Mouse (Mus musculus) frontal cortex, postnatal 36 days (tissue): ENCODE measurements around the gene Epop.
"Not testable (repeated sequence)": the region's sequence is repeated elsewhere in the genome, so short reads cannot be mapped to it uniquely, and the experiment has no call there.

ENCODE experiments used
- DNase-seq, 2 experiments: peaks; one replicate each; pipeline ENCODE4 v3.0.0; 2022; ENCODE audit warnings: low spot score in 2 of 2

The Epop gene

DNA sequence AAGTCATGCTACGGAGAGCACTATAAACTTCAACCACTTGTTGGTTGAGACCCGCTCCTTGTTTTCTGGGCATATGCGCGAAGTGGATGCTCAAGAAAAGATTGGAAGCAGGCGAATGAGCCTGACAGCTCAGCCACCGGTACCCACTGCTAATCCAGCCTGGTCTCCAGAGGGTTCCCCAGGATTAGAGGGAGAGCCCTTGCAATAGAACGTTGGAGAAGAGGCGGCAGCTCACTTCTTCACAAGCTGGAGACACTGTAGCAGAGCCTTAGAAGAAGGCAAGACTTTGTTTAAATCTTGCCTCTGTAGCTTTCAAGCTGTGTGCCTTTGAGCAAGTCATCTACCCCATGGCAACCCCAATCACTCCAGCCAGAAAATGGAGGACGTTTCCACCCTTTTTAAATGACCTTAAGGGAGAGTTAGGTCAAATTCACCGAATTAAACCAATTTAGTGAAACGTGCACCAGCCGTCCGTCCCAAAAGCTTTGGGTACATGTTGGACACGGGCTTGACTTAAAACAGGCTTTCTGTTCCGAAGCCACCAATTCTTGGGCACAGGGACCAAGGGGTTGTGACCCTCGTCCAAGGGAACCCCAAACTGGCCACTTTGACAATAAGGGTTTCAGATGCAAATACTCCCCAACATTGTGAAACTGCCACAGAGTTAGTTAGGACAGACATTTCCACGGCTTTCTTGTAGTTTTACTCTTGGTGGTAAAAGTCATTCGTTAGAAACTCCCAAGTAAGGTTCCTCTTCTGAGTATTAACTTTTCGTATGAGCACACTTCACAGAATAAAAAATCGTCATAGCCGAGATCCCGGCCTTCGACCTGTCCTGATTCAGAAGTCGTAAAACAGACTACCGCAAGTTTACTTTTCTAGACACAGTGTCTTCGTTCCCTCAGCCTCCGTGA is 31.5 kb upstream of the Epop start:
- DNase-seq = no peak

DNA sequence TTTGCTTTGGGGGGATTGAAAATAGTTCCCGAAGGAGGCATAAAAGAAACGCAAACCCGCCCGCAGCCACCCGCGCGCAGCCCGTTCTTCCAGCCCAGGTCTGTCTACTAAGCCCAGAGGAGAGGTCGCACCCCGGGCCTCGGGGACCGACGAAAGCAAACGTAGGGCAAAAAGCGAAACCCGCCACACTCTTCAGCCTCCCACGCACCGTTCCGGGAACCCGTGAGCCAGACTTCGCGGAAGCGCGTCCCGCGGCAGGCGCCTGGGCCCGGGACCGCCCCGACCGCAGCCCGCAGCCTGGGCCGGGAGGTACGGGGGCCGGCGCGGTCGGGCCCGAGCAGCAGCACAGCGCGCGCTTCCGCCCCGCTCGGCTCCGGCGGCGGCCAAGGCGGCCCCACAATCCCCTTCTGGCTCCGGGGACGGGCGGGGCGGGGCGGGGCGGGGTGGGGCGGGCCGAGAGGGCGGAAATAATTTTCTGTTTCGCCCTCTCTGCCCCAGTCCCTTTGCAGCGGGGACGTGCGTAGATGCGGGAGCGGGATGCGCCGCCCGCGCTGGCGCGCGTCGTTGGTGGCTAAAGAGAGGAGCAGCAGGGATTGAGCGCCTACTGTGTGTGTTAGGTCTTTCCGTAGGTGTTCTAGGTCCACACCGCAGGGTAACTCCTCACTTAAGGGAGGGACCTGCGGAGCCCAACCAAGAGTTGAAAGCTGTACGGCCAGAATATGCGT is 30.6 kb upstream of the Epop start:
- peak; percentile 70 to 77 for DNase-seq

GRCm38 (mm10) chr11:97659267-97659989 is 29.9 kb upstream of the Epop start:
- DNase-seq = no peak

DNA sequence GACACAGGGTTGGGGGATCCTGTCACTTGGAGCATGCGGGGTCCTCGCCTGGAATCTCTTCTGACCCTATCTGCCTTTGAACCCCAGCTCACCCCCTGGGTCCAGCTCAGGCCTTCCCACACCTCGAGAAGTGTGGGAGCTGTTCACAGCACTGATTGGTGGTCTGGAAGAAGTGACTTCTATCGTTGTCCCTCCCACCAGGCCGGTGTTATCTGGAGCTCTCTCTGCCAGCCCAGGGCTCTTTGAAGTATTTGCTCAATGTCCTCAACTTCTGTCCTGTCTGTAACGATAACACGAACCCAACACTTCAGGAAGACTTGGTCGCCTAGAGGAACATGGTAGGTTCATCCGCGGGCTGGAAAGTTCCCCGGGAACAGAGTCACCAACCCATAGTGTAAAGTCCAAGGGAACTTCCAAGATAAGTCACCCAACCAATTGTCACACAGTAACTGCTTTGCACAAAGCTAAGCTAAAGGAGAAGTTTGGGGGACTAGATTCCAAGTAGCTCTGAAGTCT is 29.3 kb upstream of the Epop start:
- no peak for DNase-seq

GRCm38 (mm10) chr11:97657967-97658366 is 28.5 kb upstream of the Epop start:
- DNase-seq = not testable (repeated sequence)

- DNase-seq = no peak
Measured at GRCm38 (mm10) chr11:97657184-97657945, 27.9 kb upstream of the Epop start.

DNA sequence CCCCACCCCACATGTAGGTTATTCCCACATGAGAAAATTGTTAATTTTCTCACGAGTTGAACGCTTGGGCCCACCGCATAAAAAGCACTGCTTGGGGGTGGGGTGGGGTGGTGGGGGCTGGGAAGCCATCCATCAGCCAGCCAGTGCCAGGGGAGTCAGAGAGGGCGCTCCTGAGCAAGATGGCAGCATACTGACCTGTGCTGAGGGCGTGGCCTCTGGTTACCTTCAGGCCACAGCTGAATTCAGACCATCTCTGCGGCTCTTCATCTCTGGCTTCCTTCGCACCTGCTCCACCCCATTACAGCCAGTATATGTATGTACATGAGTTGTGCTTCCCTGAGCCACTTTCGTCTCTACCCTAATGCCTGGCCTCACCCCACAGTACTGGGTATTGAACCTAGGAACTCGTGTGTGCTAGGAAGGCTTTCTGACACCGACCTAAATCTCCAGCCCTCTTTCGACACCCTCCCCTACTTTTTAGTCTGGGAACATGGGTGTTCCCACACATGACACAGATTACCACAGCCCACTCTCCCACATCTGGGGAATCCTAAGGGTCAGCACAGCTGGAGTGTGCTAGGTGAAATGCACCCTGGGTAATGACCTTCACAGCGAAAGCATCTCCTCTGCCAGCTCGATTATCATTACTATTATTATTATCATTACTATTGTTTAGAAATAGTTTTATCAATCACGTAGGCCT is 26.9 kb upstream of the Epop start:
- DNase-seq = no peak

DNA sequence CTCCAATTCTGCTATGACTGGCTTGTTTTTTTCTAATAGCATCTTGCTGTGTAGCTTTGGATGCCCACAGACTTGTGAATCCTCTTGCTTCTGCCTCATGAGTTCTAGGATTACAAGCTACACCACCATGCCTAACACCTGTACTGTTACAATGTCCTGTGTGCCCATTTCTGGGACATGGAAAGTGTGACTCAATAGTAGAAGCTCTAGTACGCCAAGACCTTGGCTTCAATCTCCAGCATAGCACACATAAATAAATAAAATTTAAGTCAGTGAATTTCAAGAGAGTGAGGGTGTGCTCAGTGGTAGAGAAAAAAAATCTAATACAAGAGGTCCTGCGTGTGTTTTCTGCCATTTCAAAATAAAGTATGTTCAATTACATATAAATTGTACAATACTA is 24.7 kb upstream of the Epop start:
- no peak for DNase-seq

DNA sequence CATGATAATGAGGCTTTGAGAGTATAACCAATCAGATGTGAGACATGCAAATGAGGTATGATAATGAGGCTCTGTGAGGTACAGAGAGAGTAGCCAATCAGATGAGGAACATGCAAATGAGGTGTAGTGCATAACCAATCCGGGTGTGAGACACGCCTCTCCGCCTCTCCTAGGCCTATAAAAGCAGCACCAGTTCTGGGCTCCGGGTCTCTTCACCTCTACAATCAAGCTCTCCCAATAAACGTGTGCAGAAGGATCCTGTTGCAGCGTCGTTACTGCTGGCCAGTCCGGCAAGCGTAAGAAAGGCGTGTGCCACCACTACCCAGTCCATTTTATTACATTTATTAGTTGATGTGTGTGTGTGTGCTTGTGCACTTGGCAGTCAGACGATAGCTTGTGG is 23.9 kb upstream of the Epop start:
- DNase-seq = not testable (repeated sequence)

DNA sequence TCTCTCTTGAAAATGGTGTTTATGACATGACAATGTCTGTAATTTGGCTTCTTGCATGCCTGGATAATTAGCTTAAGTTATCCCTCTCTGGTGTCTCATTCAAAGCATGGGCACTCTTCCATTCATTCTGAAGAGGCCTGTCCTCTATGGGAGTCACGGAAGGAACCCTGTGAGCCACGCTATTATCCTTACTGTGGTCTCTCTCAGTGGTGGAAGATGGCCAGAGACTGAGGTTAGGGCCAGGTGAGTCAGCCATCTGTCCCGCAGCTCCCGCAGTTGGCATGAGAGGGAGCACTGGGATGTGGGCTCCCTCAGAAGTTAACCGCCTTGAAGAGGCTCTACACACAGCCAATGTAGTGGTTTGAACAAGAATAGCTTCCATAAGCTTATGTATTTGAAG is 20.8 kb upstream of the Epop start:
- no peak for DNase-seq

GRCm38 (mm10) chr11:97648541-97648940 is 19.0 kb upstream of the Epop start:
- not testable (repeated sequence) for DNase-seq

DNA sequence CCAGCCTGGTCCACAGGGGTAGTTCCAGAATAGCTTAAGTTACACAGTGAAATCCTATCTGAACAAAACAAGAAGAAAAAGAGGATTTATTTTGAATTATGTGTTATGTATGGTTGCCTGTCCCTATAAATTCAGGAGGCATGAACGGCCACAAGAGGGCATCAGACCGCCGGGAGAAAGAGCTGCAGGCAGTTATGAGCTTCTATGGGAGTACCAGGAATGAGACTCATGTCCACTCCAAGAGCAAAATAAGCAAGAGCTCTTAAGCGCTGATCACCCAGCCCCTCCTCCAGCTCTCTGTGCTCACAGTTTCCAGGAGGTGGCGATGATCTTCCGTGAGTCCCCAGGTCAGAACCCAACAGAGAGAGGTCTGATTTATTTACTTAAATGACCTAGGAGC is 15.3 kb upstream of the Epop start:
- DNase-seq = no peak

- DNase-seq = no peak
Measured at GRCm38 (mm10) chr11:97643380-97644055, 14.0 kb upstream of the Epop start.

DNA sequence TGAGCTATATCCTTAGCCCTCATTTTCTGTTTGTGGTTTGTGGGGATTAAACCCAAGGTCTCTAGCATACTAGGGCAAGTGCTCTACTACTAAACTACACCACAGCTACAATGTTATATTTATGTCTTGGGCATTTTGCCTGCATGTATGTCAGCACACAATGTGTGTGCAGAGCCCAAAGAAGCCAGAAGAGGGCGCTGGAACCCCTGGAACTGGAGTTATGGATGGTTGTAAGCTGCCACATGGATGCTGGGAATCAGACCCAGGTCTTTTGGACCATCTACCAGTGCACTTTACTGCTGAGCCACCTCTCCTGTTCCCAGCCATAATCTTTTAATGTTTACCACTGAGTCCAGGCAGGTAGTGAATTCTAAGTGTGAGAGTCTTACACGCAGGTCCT is 13.2 kb upstream of the Epop start:
- no peak for DNase-seq

- DNase-seq = peak; percentile 77 to 86
Measured at GRCm38 (mm10) chr11:97641668-97642067, 12.2 kb upstream of the Epop start.

GRCm38 (mm10) chr11:97635468-97636019 is 6.0 kb upstream of the Epop start:
- no peak for DNase-seq

DNA sequence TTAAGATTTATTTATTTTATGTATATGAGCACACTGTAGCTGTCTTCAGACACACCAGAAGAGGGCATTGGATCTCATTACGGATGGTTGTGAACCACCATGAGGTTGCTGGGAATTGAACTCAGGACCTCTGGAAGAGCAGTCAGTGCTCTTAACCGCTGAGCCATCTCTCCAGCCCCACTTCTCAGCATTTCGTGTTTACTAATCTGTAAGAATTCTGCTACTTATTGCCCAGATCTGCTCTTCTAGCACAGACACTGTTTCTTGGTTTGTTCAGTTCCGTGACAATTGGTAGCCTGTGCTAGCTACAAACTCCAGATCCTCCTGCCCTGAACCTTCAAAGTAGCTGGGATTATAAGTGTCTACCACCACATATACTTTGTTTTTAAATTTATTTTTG is 2.9 kb upstream of the Epop start:
- not testable (repeated sequence) for DNase-seq

DNA sequence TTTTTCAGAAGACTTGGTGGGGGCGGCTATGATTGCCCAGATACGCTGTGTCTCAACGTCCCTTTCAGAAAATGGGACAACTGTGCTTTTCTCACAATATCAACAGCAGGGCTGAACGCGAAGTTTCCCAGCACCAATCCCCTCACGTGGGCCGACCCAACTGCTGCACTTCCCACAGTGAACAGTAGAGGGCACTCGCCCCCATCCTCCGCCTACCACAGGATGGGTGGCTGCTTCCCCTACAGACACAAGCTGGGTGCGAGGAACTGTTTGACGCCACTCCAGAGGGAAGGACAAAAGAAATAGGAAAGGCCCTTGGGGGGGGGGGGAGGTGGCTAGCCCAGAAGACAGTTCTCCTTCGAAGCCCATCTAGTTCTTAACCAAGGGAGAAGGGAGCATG is 2.4 kb upstream of the Epop start:
- peak; percentile 87 to 89 for DNase-seq

DNA sequence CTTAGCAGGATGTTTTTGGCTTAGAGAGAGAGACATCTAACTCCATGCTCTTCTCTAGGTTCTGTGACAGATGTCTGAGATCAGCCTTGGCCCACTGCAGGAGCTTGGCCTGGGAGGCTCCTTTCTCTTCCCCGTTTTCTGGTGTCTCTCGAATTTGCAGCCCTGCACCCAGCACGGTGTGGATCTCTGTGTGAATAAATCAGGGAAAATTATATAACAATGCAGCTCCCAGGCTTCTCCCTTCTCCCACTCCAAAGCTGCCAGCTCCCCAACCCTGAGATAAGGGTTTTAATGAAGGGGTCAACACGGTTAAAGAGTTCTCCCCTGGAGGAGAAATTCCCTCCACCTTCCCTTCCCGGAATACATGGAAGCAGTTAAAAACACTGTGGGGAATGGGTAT is 2.0 kb upstream of the Epop start:
- DNase-seq = peak; percentile 56 to 66

DNA sequence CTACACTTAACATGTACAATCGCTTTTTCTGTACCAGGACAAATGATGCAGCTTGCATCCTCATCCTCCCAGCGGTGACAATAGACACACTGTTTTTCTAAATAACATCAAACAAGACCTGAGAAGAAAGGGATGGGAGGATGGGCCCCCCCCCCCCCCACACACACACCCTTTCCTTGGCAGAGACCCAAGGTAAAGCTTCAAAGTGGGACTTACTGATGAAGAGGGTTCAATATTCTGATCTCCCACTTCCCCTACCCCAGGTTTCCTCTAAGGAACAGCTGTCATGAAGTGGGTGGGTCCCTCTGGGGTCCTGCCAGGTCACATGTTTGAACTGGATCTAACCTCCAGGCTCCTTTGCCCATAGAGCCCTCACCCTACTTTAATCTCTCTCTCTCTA is 1.5 kb upstream of the Epop start:
- no peak for DNase-seq
